Mouse (Mus musculus) E14TG2a.4 (cell line): ENCODE measurements at regions not wholly inside any gene's neighbourhood (a gene's known extent, or its start where the extent isn't known, plus 50 kb on each side); places are given as distances from the start of the nearest gene placed in this dataset.

Experiments used
- CTCF ChIP-seq: conservative IDR thresholded peaks from 2 replicates; pipeline ENCODE4 v1.5.1; 2014; ENCODE audit warnings: low read length
- NANOG ChIP-seq: IDR thresholded peaks from 2 replicates; pipeline ENCODE4 v1.6.1; 2014; ENCODE audit warnings: borderline replicate concordance, low read length, mixed read lengths
- POU5F1 ChIP-seq: IDR thresholded peaks from 2 replicates; pipeline ENCODE4 v1.6.1; 2014; ENCODE audit warnings: low read length, borderline replicate concordance

DNA sequence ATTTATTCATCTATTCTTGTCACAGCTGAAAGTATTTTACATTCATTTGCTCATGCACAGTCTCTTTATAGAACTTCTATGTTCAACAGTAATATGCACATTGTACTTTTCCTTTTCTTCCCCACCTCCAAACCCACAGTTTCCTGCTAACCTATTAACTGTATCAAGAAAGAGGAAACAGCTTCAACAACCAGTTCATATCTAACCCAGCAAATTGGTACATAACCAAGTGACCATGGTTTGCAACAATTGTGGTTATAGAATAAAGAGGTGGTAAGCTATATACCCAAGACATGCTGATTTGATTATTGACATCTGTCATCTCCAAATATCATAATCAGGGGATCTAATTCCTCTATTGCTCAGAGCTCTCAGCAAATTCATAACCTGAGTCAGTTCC lies 539.0 kb upstream of the Nrxn1 start:
- TF ChIP-seq CTCF (no peak), NANOG (no peak), POU5F1 (no peak)
